Mouse (Mus musculus) heart, postnatal 14 days (tissue): ENCODE data around the gene Hspb9. TPM values are rescaled to one million over a fixed set of nuclear protein-coding genes. Genes with fewer than 3 reads are reported as not detected.
A peak's percentile ranks its signal among the peaks of the same experiment; 100 is the strongest.

Experiments
- DNase-seq, 2 experiments: peaks; one replicate each; pipeline ENCODE4 v3.0.0; 2021 to 2022
- intact Hi-C: fragments of 180-260 bp; cut with DNase I; formaldehyde crosslinking; loops from one replicate; pipeline ENCODE4 v1.15.1; 2025
- total RNA-seq, 2 experiments: library from RNA; stranded (reverse); gene quantifications; 2 replicates each; pipeline ENCODE4 v1.2.3; 2021

The Hspb9 gene
- total RNA-seq, 2 experiments from 2014 or later = not detected

GRCm38 (mm10) chr11:100754021-100754692 is 40.5 kb downstream of the Hspb9 start:
- no peak for DNase-seq
- intact Hi-C loops = no loop called here

GRCm38 (mm10) chr11:100754693-100755057 is 41.0 kb downstream of the Hspb9 start:
- no peak for DNase-seq
- intact Hi-C loops = no loop called here

GRCm38 (mm10) chr11:100756476-100756875 is 42.8 kb downstream of the Hspb9 start:
- no peak for DNase-seq
- intact Hi-C loops = no loop called here

GRCm38 (mm10) chr11:100757566-100757965 is 43.9 kb downstream of the Hspb9 start:
- DNase-seq = no peak
- intact Hi-C loops = no loop called here

GRCm38 (mm10) chr11:100758707-100759610 is 45.3 kb downstream of the Hspb9 start:
- intact Hi-C loops = loop anchor here (2.0 kb wide), 1 partner anchor 14 kb away; no protein-coding TSS in a partner anchor
- peak; percentile 62 to 68 for DNase-seq

- intact Hi-C loops = loop anchor here (2.0 to 5.0 kb wide), 2 partner anchors 15 to 187 kb away; partner anchors contain the start of gene Cnp
- DNase-seq = peak in 1 of 2 experiments; percentile 34
Observed at GRCm38 (mm10) chr11:100759611-100760233, 46.1 kb downstream of the Hspb9 start, which contains the start of gene Kcnh4. Kcnh4 (minus strand) TSS chr11:100759942.

- DNase-seq = peak; percentile 89 to 96
- intact Hi-C loops = loop anchor here (1.0 to 5.0 kb wide), 2 partner anchors 47 to 189 kb away; partner anchors contain the start of gene Cnp
Observed at GRCm38 (mm10) chr11:100761547-100762045, 47.9 kb downstream of the Hspb9 start.

- intact Hi-C loops = loop anchor here (5.0 kb wide), 1 partner anchor 191 kb away; the partner anchor contains the start of gene Cnp
- no peak for DNase-seq
Observed at GRCm38 (mm10) chr11:100762831-100763230, 49.2 kb downstream of the Hspb9 start, which contains the start of gene Hcrt. Hcrt (minus strand) TSS chr11:100762931.

Other genes starting within 250 kb of the Hspb9 start
- 10 to 100 TPM; 12.2 to 13.4 TPM for gene Klhl11, start 241.1 kb upstream of the Hspb9 start, total RNA-seq
- gene Acly, start 185.8 kb upstream of the Hspb9 start, total RNA-seq = 10 to 100 TPM; 38.9 to 41.2 TPM
- under 1 TPM; 0.24 to 0.36 TPM for gene Ttc25, start 168.2 kb upstream of the Hspb9 start, total RNA-seq
- gene Cnp, start 138.9 kb upstream of the Hspb9 start, total RNA-seq = 1 to 10 TPM; 6.2 to 7.6 TPM
- 10 to 100 TPM; 53.4 to 55.2 TPM for gene Nkiras2, start 94.6 kb upstream of the Hspb9 start, total RNA-seq
- 100 to 1,000 TPM; 158 TPM for gene Dnajc7, start 93.7 kb upstream of the Hspb9 start, total RNA-seq
- under 1 TPM; 0.10 to 0.29 TPM for gene Zfp385c, start 21.4 kb upstream of the Hspb9 start, total RNA-seq
- gene Dhx58, start 9.6 kb upstream of the Hspb9 start, total RNA-seq = under 1 TPM; 0.76 to 1.00 TPM
- 10 to 100 TPM; 12.9 to 13.7 TPM for gene Kat2a, start 1.4 kb upstream of the Hspb9 start, total RNA-seq
- gene Rab5c, start 24.4 kb downstream of the Hspb9 start, total RNA-seq = 10 to 100 TPM; 70.4 to 74.6 TPM
- not detected for gene Kcnh4, start 46.1 kb downstream of the Hspb9 start, total RNA-seq
- gene Hcrt, start 49.1 kb downstream of the Hspb9 start, total RNA-seq = not detected
- gene Ghdc, start 57.1 kb downstream of the Hspb9 start, total RNA-seq = 10 to 100 TPM; 12.7 to 13.3 TPM
- gene Stat5b, start 136.9 kb downstream of the Hspb9 start, total RNA-seq = 10 to 100 TPM; 62.4 to 66.5 TPM
- 10 to 100 TPM; 28.1 to 28.7 TPM for gene Stat5a, start 145.5 kb downstream of the Hspb9 start, total RNA-seq
- gene Stat3, start 225.7 kb downstream of the Hspb9 start, total RNA-seq = 100 to 1,000 TPM; 103 to 107 TPM